Mouse (Mus musculus) urinary bladder, adult 2 months (tissue): Measurements from ENCODE around the gene Eif4g3. TPM values are rescaled to one million over a fixed set of nuclear protein-coding genes. Genes with fewer than 3 reads are reported as not detected.
A peak's percentile ranks its signal among the peaks of the same experiment; 100 is the strongest.

Experiments used
- DNase-seq: peaks from one replicate; pipeline ENCODE4 v3.0.0; 2022; ENCODE audit warnings: low spot score
- polyA plus RNA-seq: library from polyadenylated mRNA; depleted of rRNA; stranded (reverse); fragments of >200 nt; gene quantifications from 2 replicates; pipeline ENCODE4 v1.2.3, GENCODE M21; 2012

Eif4g3 gene
- polyA plus RNA-seq, 1 experiment: 64.2 TPM

DNA sequence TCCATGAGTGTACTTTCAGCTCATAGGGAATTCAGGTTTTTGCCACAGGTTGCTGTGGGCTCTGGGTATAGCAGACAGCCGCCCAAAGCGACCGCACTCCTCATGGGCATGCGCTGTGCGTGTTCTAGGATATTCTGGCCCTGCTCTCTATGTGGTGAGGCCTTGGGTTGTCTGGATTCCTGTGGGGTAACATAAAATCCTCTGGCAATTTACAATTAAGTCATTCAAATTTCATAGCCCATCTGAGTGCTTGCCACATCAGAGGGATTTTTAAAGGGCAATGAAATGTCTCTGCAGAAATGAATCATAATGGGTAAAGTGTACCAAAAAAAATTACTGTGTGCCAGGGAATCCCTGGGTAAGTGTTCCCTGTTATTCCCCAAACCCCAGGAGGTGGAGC is 3.4 kb upstream of the Eif4g3 start:
- DNase-seq: no peak

DNA sequence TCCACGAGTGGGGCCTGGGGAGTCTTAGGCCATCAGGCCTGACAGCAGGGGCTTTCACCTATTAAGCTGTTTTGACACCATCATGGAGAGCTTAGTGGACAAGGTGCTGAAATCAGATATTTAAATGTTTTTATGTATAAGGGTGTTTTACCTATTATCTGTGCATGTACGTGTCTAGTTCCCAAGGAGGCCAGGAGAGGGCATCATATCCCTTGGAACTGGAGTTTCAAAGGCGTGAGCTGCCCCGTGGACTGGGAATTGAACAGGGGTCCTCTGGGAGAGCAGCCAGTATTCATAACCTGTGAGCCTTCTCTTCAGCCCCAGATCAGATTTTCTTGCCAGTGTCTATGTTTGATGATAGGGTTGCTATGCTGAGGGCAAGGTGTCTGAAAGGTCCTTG is 2.4 kb upstream of the Eif4g3 start:
- DNase-seq: no peak

DNA sequence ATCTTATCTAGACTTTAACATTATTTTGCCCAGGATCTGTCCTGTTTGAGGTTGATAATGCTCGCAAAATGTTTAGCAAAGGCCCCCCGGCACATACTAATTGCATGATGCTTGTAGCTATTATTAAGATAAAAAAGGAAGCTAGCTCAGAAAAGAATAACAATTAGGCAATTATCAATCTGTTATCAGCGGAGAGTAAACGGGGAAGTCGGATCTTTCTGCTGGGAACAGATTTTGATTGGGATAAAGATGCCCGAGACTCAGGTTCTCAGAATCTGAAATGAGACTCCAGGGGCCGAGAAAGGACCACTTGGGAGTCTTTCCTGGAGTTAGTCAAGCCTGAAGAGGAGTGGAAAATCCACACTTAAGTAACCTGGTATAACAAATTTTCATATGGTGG is 1.6 kb upstream of the Eif4g3 start:
- no peak for DNase-seq

DNA sequence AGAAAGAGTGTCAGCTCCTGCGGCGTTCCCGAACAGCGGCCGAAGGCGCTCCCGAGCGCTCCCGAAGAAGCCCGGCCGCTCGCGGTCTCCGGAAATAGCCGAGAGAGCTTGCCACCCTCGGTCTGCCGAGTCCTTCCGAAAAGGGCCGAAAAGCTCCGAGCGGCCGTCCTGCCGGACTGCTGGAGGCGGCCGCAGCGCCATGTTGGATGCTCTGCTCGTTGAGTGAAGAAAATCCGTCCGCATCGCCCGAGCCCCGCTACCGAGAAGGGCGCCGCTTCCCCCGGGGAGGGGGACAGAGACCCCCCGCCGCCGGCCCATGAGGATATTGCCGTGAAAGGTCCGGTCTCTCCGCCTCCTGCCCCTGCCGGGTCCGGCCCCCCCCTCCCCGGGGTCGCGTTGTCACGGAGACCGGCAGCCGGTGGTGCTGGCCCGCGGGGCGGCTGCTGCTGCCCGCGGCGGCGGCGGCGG is 503 bp downstream of the Eif4g3 start:
- DNase-seq: peak; percentile 100

DNA sequence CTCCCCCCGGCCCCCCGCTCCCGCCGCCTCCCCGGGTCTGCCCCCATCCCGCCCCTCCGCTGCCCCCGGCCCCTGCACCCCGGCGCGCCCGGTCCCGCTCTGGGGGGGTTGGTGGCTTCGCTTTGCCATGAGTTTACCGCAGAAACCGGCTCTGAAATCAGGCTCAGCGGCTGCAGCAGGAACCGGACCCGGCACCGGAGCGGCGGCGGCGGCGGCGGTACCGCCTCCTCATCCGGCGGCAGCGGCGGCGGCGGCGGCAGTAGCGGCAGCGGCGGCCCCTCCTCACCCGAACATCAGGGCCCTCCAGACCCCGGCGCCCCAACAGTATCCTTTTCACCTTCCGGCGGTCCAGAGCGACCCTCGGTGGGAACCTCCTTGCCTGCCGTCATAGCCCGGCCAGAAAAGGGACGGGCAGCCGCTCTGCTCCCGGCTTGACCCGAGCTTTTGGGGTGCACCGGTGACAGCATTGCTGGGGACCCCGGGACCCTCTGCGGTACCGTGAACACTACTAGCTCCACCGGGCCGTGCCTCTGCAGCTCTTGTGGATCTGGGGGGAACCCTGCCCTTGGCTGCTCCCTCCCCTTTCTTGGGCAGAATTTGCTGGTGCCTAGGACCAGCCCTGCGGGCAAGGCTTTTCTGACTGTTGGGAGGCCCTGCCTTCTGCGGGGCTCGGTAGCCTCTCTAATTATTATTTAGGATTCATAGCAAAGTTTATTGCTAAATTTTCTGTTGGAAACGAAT is 1.2 kb downstream of the Eif4g3 start:
- DNase-seq: peak; percentile 54

DNA sequence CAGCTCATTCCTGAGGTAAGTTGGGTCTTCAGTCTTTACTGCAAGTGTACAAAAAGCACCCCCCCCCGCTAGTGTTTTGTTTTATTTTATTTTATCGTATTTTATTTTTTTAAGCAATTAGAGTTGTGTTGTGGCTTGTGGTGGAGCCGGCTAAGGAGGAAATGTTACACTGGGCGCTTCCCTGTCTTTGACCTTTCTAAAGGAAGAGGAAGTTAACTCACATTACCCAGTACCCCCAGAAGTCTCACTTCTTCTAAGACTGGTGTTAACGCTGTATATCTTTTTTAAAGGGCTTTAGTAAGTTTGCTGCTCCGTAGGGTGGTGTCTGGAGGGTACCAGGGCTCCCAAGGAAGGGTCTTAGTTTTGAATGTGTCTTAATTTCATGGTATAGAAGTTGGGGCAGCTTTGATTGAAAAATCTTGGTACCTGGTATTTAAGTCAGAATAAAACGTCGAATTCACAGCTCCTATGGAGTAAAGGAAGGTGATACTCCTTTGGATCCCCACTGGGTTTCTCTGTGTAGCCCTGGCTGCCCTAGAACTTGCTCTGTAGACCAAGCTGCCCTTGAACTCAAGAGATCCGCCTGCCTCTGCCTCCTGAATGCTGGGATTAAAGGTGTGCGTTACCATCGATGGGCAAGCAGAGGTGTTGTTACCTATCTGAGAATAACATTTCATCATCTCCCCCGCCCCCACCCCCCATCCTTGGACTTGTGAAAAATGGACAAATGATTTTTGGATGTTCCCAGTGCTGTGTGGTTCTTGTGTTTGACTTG is 1.9 kb downstream of the Eif4g3 start:
- DNase-seq: no peak

DNA sequence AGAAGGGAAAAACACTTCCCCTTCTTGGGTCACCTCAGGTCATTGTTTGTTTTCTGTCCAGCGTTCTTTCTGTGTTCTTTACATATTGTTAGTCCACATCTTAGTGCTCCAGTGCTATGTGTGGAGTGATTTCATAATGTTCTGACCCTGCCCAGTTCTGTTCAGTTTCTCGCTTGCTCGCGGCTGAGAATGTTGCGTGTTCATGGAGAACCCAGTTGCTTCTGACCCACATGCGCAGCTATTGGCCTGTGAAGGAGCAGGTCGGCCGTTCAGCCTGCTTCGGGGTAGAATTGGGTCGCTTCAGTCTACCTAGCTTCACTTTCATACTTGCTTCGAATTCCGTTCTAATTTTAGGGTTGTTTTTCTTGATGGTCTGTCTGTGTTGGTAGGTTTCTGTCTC is 2.6 kb downstream of the Eif4g3 start:
- no peak for DNase-seq

DNA sequence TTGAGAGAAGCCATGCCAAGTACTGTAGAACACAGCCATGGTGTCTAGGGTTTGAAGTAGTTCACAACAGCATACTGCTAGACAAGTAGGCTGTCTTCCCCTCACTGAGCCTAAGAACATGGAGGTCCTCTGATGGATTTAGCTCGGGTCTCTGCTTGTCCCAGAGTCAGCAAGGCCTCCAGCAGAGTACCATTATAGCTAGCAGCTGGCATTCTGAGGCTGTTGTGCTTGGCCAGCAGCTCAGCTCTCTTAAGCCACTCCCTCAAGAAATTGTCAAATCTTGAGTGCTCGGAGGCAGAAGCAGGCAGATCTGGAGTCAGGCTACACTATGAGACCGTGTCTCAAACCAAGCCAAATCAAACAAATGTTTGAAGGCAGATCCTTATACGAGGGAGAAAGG is 5.4 kb downstream of the Eif4g3 start:
- DNase-seq: no peak

DNA sequence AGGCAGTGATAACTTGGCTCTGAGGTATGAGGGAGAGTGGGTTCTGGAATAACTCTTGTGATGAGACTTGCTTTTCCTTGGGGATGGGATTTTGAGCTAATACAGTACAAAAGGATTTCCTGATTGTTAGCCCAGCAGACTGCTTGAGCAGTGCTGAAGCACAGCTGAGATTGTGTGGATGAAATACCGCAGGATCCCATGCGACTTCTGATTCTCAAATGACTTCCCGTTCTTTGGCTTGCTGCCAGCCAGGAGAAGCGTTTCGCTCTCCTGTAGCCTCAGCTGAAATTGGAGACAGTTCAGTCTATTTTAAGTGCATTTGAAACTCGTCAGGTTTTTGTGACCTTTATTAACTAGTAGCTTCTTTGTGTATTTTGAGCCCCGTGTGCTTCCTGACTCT is 7.9 kb downstream of the Eif4g3 start:
- DNase-seq: no peak

DNA sequence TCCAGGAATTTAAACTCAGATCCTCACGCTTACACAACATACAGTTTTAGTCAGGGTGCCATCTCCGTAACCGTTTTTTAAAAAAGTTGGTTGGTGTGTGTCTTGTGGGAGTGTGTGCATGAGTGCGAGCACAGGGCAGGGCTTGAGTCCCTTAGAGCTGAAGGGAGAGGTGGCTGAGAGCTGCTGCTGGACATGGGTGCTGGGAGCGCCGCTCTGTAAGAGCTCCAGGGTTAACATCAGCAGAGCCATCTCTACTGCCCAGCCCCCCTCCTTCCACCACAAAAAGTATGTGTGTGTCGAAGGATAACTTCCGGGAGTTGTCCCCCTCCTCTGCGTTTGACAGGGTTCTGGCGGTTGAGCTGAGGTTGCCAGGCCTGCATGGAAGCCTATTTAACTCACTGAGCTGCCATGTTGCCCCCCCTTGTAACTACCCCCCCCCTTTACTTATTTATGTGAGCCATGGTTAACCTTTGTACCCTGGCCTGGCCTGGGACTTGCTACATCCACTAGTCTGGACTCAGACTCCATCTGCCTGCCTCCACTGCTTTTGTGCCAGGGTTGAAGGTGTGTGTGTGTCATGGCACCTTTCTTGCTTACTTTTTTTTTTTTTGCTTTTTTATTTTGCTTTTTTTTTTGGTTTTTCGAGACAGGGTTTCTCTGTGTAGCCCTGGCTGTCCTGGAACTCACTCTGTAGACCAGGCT is 11.2 kb downstream of the Eif4g3 start:
- DNase-seq: no peak

DNA sequence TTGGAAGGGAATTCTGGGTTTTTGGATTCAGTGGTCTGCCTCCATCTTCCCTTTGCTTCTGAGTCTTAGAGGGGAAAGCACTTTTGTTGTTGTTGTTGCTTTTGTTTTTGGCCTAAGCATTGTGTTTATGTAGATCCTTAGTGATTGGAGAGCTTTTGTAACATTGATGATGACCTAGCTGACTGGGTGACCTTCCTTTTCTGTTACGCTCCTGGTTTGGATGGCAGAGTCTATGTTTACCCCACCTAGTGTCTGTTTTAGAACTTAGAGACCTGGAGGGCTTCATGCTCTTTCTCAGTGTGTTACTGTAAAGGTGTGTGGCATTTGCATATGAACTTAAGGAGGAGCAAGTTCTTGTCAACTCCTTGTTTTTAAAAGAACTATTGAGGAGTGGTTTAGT is 13.0 kb downstream of the Eif4g3 start:
- DNase-seq: no peak

DNA sequence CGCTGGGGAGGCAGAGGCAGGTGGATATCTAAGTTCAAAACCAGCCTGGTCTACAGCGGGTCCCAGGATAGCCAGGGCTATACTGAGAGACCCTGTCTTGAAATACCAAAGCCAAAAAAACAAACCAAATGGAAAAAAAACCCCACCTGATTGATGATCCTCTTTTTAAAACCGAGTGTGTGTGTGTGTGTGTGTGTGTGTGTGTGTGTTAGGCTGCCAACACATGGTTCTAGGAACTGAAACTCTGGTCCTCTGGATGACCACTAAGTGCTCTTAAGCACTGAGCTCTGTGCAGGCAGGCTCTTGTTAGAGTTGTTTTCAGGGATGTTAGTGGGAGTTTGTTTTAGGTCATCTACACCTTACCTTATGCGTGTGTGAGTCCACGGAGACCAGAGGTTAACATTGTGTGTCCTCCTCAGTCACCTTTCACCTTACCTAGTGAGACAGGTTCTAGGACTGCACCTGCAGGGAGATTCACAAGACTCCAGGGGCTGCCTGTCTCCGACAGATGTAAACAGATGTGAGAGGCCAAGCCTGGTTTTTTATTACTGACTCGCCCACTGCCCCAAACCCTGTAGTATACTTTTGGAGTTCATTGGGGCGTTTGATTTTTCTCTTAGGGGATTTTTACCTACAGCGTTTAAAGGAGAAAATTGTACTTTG is 14.3 kb downstream of the Eif4g3 start:
- no peak for DNase-seq

DNA sequence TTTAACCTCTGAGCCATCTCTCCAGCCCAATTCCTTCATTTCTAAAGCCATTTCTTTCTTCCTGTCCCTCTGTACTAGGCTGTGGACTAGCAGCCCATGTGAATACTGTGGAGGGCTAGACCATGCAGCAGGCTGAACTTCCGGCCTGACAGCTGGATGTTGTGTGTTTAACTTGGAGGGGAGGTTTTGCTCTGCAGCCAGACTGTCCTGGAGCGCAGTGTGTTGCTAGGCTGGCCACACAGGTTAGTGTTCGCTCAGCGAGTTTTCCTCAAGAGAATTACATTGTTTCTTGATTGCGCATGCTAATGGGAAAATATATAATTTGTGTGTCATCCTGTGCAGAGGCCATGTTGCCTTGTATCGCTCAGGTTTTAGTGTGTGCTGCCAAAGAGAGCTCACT is 15.8 kb downstream of the Eif4g3 start:
- DNase-seq: no peak

DNA sequence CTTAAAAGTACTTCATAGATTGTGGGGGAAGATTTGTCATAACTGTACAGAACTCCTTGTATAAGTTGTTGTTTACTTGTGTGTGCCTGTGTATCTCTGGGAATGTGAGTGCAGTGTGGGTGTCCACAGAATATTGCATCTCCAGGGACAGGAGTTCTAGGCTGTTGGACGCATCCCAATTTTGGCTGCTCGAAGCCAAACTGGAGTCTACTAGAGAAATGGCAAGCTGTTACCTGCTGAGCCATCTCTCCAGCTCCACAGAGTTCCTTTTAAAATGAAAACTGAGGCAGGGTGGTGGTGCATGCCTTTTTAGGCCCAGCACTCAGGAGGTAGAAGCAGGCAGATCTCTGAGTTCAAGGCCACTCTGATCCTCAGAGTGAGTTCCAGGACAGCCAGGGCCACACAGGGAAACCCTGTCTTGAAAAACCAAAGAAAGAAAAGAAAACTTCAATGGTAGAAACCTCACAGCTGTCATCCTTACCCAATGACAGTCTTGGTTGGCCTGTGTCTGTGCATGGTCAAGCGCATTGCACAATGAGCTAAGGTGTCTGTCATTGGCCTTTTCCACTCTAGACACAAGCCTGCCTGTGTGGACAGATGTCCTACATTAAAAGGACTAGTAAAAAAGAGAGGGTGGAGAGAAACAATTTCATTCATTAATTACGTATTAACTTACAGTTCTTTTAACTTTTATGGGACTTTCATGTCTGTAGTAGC is 17.1 kb downstream of the Eif4g3 start:
- no peak for DNase-seq

DNA sequence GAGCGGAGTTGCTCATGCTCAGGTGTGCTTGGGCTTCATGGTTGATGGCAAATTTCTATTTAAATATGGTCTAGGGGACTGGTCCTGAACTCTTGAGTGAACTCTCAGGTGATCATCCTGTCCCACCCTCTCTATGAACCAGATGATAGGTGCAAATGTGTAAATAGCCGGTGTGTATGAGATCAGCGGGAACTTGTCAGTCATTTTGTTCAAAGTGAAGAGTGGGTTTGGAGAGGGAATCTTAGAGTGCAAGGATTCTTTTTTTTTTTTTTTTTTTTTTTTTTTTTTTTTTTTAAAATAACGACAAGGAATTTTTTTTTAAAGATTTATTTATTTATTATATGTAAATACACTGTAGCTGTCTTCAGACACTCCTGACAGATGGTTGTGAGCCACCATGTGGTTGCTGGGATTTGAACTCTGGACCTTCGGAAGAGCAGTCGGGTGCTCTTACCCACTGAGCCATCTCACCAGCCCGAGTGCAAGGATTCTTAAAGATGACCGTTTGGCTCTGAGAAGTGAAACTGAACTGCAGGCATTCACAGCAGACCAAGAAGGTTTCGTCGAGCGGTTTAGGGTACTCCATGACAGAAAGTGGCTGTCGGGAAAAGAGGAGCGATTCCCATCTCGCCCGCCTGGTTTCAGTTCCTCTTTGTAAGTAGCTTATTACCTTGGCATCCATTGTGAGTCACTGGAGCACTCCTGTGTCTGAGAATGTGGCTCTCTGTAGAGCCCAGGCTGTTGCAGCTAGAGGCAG is 21.1 kb downstream of the Eif4g3 start:
- no peak for DNase-seq

DNA sequence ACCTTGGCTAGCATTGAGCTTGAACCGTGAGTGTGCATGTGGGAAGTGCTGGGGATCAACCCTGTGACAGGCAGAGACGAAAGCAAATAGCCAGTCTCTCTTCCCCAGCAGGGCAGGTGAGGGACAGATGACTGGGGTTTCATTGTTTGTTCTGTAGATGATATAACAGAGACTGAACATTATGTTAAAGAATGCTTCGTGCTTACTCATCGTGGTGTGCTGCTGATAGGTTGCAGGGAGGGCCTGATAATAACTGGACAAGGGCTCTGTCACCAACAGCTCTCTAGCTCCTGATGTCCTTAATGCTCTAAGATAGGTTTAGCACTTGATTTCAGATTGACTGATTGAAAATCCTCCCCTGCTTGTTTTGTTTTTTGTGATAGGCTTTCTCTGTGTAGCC is 23.1 kb downstream of the Eif4g3 start:
- DNase-seq: no peak

DNA sequence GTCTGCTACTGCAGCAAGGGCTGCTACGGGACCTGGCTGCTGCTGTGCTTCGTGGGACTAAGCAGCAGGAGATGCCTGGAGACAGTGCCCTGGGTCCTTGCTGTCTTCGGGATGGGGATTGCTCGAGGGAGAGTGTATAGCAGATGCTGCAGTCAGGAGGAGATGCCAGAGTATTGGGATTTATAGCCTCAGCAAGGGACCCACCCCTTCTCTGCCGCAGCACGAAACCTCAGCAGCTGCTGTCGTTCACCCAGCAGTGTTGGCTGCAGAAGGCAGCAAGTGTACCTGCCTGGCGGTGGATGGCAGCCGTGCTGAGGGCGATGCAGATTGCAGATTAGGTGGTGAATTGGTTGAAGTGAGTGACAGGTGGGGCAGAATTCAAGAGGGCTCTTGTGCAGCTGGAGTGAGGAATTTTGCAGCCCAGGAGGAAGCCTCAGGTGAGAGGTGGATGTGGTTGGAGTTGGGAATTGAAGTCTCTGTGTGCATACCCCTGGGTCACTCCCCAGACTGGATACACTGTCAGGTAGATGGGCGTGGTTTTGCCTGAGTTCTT is 24.3 kb downstream of the Eif4g3 start:
- no peak for DNase-seq

DNA sequence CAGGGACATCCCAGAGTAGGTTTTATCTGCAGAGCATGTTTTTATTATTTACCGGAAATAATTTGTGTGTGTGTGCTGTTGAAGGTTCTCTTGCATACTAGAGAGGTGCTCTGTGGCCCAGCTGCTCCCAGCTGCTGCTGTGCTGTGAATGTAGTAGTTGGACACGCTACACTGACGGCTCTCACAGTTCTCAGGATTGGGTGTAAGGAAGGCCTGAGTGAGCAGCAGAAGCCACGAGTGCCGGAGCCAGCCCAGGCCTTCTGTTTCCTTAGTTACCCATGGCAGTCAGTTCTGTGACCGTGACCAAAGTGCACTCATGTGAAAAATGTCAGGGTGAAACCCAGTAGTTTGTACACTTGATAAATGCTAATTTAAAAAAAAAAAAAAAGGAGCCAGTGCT is 25.2 kb downstream of the Eif4g3 start:
- DNase-seq: no peak

DNA sequence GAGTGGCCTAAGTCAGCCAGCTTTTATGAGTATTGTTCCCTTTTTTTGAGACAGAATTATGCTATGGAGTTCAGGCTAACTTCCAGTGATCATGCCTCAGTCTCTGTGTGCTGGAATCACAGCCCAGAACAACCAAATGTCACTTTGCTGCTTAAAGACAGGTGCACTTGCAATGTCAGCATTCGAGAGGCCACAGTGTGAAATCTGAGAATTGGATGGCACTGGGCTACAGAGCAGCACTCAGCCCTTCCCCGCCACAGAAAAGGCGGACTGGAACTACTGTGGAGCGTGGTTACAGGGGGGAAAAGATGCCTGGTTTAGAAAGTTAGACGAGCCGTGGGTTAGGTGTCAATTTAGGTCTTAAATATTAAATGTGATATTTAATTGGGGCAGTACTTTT is 27.4 kb downstream of the Eif4g3 start:
- DNase-seq: no peak

DNA sequence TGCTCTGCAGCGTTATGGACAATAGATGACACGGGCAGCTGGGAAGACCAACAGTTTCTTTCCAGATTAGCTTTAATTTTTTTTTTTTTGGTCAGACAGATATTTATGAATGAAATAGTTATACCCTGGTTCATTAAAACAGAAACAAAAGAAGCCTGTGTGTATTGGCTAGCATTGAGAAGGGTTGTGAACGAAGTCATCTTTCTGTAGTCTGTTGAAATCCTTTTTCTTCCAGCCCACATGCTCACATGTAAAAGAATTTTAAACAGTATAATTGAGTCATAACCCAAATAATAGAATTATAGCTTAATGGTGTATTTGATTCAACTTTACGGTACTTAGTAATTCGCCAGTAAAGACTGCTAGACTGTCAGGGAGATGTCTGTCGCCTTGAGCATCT is 28.8 kb downstream of the Eif4g3 start:
- no peak for DNase-seq

DNA sequence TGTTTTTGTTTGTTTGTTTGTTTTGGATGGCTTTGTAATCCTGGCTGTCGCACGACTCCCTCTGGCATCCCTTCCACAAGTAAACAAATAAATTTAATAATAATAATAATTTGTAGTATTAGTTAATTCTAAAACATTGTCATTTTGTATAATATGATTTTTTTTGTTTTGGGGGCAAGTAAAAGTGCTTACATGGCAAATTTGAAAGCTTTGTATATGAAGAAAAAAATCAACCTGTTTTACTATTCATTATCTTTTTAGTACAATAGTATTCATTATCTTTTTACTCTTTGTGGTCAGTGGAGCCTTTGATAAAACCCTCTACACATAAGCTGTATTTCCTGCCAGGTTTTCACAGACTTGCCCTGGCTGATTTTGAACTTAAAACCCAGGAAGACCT is 29.9 kb downstream of the Eif4g3 start:
- DNase-seq: no peak
